Mouse (Mus musculus) layer of hippocampus, postnatal 14 days (tissue): ENCODE measurements around the gene Galnt9. TPM values are rescaled to one million over a fixed set of nuclear protein-coding genes. Genes with fewer than 3 reads are reported as not detected.

Experiments used
- DNase-seq, 2 experiments: peaks; one replicate each; pipeline ENCODE4 v3.0.0; 2021 to 2022; ENCODE audit warnings: low spot score in 2 of 2, mixed read lengths in 1 of 2
- total RNA-seq, 2 experiments: library from RNA; stranded (reverse); gene quantifications; 2 replicates each; pipeline ENCODE4 v1.2.3; 2021

Galnt9 gene
- total RNA-seq, 2 experiments from 2014 or later: 95.1 to 106 TPM

GRCm38 (mm10) chr5:110580569-110581239, 36.5 kb downstream of the Galnt9 start:
- peak in 1 of 2 experiments; percentile 41 for DNase-seq

GRCm38 (mm10) chr5:110582647-110583538, 38.7 kb downstream of the Galnt9 start:
- peak in 1 of 2 experiments; percentile 34 for DNase-seq

GRCm38 (mm10) chr5:110587467-110587866, 43.3 kb downstream of the Galnt9 start:
- no peak for DNase-seq

GRCm38 (mm10) chr5:110589833-110590232, 45.7 kb downstream of the Galnt9 start:
- no peak for DNase-seq

GRCm38 (mm10) chr5:110594465-110594864, 50.3 kb downstream of the Galnt9 start:
- no peak for DNase-seq

GRCm38 (mm10) chr5:110595341-110595740, 51.2 kb downstream of the Galnt9 start:
- DNase-seq: peak in 1 of 2 experiments; percentile 65

GRCm38 (mm10) chr5:110596086-110596780, 52.1 kb downstream of the Galnt9 start:
- DNase-seq: no peak

- no peak for DNase-seq
Measured at GRCm38 (mm10) chr5:110597502-110597901, 53.3 kb downstream of the Galnt9 start.

- DNase-seq: peak in 1 of 2 experiments; percentile 44
Measured at GRCm38 (mm10) chr5:110598298-110599095, 54.3 kb downstream of the Galnt9 start.

GRCm38 (mm10) chr5:110603016-110603685, 59.0 kb downstream of the Galnt9 start:
- DNase-seq: no peak

GRCm38 (mm10) chr5:110604311-110604710, 60.2 kb downstream of the Galnt9 start:
- DNase-seq: no peak

- no peak for DNase-seq
Measured at GRCm38 (mm10) chr5:110605531-110606221, 61.5 kb downstream of the Galnt9 start.

- peak in 1 of 2 experiments; percentile 25 for DNase-seq
Measured at GRCm38 (mm10) chr5:110607767-110608166, 63.6 kb downstream of the Galnt9 start.

- DNase-seq: no peak
Measured at GRCm38 (mm10) chr5:110608336-110608735, 64.2 kb downstream of the Galnt9 start.

GRCm38 (mm10) chr5:110608941-110609340, 64.8 kb downstream of the Galnt9 start:
- no peak for DNase-seq

GRCm38 (mm10) chr5:110609425-110609824, 65.3 kb downstream of the Galnt9 start:
- DNase-seq: no peak

- DNase-seq: no peak
Measured at GRCm38 (mm10) chr5:110609868-110610267, 65.7 kb downstream of the Galnt9 start.

- DNase-seq: no peak
Measured at GRCm38 (mm10) chr5:110610484-110610883, 66.3 kb downstream of the Galnt9 start.

- peak in 1 of 2 experiments; percentile 83 for DNase-seq
Measured at GRCm38 (mm10) chr5:110611435-110612158, 67.4 kb downstream of the Galnt9 start.
